23 mouse cellular contexts compared by ENCODE assay signal in genomic region chr11:16897681-16898080, GRCm38 (mm10). TPM values are rescaled to one million over a fixed set of nuclear protein-coding genes. Genes with fewer than 3 reads are reported as not detected.
DNase-seq lines count a peak whose midpoint lies in the region; ATAC-seq lines count a peak whose summit lies in the region.
"Had no signal": no experiment of that assay in that cellular context is flagged by ENCODE, and none has a peak within 500 bp of the region (broad histone marks: within the 10 kb centered on the region; RNA-seq: fewer than 3 reads in every experiment).

No protein-coding gene starts in this region.

- no peaks in the 10 kb centered on the region for H3K27me3 ChIP-seq in midbrain, embryonic 16.5 days (ENCODE audit: control insufficient read depth, insufficient read depth, low read depth, low read length)
- H3K27me3 ChIP-seq: embryonic facial prominence, embryonic 12.5 days; embryonic facial prominence, embryonic 15.5 days; forebrain, embryonic 13.5 days; forebrain, embryonic 15.5 days had no signal

- H3K9me3 ChIP-seq in midbrain, embryonic 16.5 days (replicated peaks; ENCODE audit: control insufficient read depth, low read length, poor library complexity, severe bottlenecking), result no peaks in the 10 kb centered on the region
- H3K9me3 ChIP-seq: embryonic facial prominence, embryonic 12.5 days; embryonic facial prominence, embryonic 15.5 days; forebrain, embryonic 13.5 days; forebrain, embryonic 15.5 days had no signal

- H3K36me3 ChIP-seq in midbrain, embryonic 16.5 days (ENCODE audit: control insufficient read depth, insufficient read depth, low read length), result no peaks in the 10 kb centered on the region
- H3K36me3 ChIP-seq: forebrain, embryonic 15.5 days had no signal

- ATAC-seq in midbrain, embryonic 16.5 days, result no peak
- ATAC-seq: activated CD4-positive, CD25-positive, alpha-beta regulatory T cell, adult 4 months; forebrain, embryonic 13.5 days; forebrain, embryonic 15.5 days; forebrain, postnatal 0 days had no signal

- H3K9ac ChIP-seq in midbrain, embryonic 16.5 days (ENCODE audit: low read depth, low read length), result no peak overlapping the region
- H3K9ac ChIP-seq: embryonic facial prominence, embryonic 12.5 days; embryonic facial prominence, embryonic 15.5 days; forebrain, embryonic 13.5 days; forebrain, embryonic 15.5 days; forebrain, postnatal 0 days had no signal

- H3K4me3 ChIP-seq in midbrain, embryonic 16.5 days (ENCODE audit: low read depth, low read length), result no peak overlapping the region
- H3K4me3 ChIP-seq: embryonic facial prominence, embryonic 12.5 days; embryonic facial prominence, embryonic 15.5 days; forebrain, embryonic 13.5 days; forebrain, embryonic 15.5 days had no signal

- 92% methylated on average over 2 of the region's 2 CpGs for WGBS in midbrain, embryonic 16.5 days

- no peaks in the 10 kb centered on the region for H3K4me1 ChIP-seq in midbrain, embryonic 16.5 days (ENCODE audit: control insufficient read depth, insufficient read depth, low read length)
- H3K4me1 ChIP-seq: forebrain, embryonic 13.5 days; forebrain, embryonic 15.5 days had no signal

- DNase-seq in 3134 (ENCODE audit: extremely low read depth, insufficient read length, low spot score) (peak; percentile 55), 3T3-L1 (ENCODE audit: low read depth, low spot score) (peak; percentile 26), NIH3T3 (ENCODE audit: low read depth) (peak; percentile 69), adipocyte (ENCODE audit: low spot score) (peak; percentile 12)
- no peak for DNase-seq in adrenal gland, postnatal 36 days
- no peak for DNase-seq in heart, adult 8-10 months (ENCODE audit: low spot score)
- no peak for DNase-seq in right cerebral cortex, postnatal 25 days
- DNase-seq: adrenal gland, adult 2 months; adrenal gland, postnatal 10 days; adrenal gland, postnatal 25 days; cerebellum, adult 11-12 months; cerebellum, adult 2 months; cerebellum, adult 9-10 months; cerebellum, postnatal 10 days; cerebellum, postnatal 25 days; embryo, embryonic 11 days; forebrain, postnatal 0 days had no signal

- H3K27ac ChIP-seq in midbrain, embryonic 16.5 days (ENCODE audit: low read length), result no peak overlapping the region
- H3K27ac ChIP-seq: embryonic facial prominence, embryonic 12.5 days; embryonic facial prominence, embryonic 15.5 days; forebrain, embryonic 13.5 days; forebrain, embryonic 15.5 days had no signal

- H3K4me2 ChIP-seq in midbrain, embryonic 16.5 days (ENCODE audit: low read length), result no peak overlapping the region
- H3K4me2 ChIP-seq: embryonic facial prominence, embryonic 12.5 days; embryonic facial prominence, embryonic 15.5 days; forebrain, embryonic 13.5 days; forebrain, embryonic 15.5 days had no signal

RNA-seq across cellular contexts. Expression of gene Fbxo48, which starts 53.5 kb away (rescaled TPM):
- total RNA-seq in adrenal gland, postnatal 36 days (2021), result 1 to 10 TPM in 1 of 2 experiments, under 1 TPM in 1; 0.63 to 1.1 TPM
- 0.19 and 0.48 TPM in 2 replicates for polyA plus RNA-seq in midbrain, embryonic 16.5 days (2015; fragmentation: Nextera tagmentation; extraction: Ambion mirVana)
- under 1 TPM; 0.11 to 0.28 (median 0.19) TPM for total RNA-seq in heart, adult 8-10 months (2022)

Comparison
In these comparisons a context has a peak if more than half of its experiments do, and no peak if none do; other contexts are left out.
1. DNase-seq: peak in 3134 (single experiment), 3T3-L1 (single experiment), NIH3T3 (single experiment) and adipocyte (single experiment); none in adrenal gland, postnatal 36 days (0 of 2), heart, adult 8-10 months (single experiment) and right cerebral cortex, postnatal 25 days (single experiment).